Mouse (Mus musculus) stomach, embryonic 15.5 days (tissue): Measurements from ENCODE around the gene Rab44. TPM values are rescaled to one million over a fixed set of nuclear protein-coding genes. Genes with fewer than 3 reads are reported as not detected.
A peak's percentile ranks its signal among the peaks of the same experiment; 100 is the strongest.

Source experiments
- ATAC-seq: fragments of 200-750 bp; cut with Nextera tagmentation; 2 replicates; pipeline ENCODE4 v1.8.0; 2017; ENCODE audit warnings: low read depth, moderate number of reproducible peaks, moderate TSS enrichment; ENCODE audit not compliant: insufficient read depth, low FRiP score
- H3K27ac ChIP-seq: fragments of 300-500 bp; sonication (generic); 2 replicates; pipeline ENCODE4 v1.5.1; 2015; ENCODE audit warnings: mild to moderate bottlenecking, inconsistent platforms
- H3K27me3 ChIP-seq: fragments of 300-500 bp; sonication (generic); replicated peaks from 2 replicates; pipeline ENCODE4 v1.6.1; 2015; ENCODE audit warnings: inconsistent platforms
- H3K36me3 ChIP-seq: fragments of 300-500 bp; sonication (generic); 2 replicates; pipeline ENCODE4 v1.6.1; 2015; ENCODE audit warnings: inconsistent platforms
- H3K4me1 ChIP-seq: fragments of 300-500 bp; sonication (generic); 2 replicates; pipeline ENCODE4 v1.6.1; 2015; ENCODE audit warnings: inconsistent platforms
- H3K4me2 ChIP-seq: fragments of 300-500 bp; sonication (generic); 2 replicates; pipeline ENCODE4 v1.6.1; 2015; ENCODE audit warnings: mild to moderate bottlenecking, inconsistent platforms
- H3K4me3 ChIP-seq: fragments of 300-500 bp; sonication (generic); replicated peaks from 2 replicates; pipeline ENCODE4 v1.5.1; 2015; ENCODE audit warnings: inconsistent platforms
- H3K9ac ChIP-seq: fragments of 300-500 bp; sonication (generic); 2 replicates; pipeline ENCODE4 v1.6.1; 2015; ENCODE audit warnings: inconsistent platforms
- H3K9me3 ChIP-seq: fragments of 300-500 bp; sonication (generic); 2 replicates; pipeline ENCODE4 v1.6.1; 2016; ENCODE audit warnings: inconsistent platforms
- WGBS: fragments of 180-500 bp; shearing (Covaris S2); methylation state at CpG from one replicate; pipeline ENCODE4 v1.1.7; 2015; 5-methylcytosine and 5-hydroxymethylcytosine counted together
- polyA plus RNA-seq: library from polyadenylated mRNA; unstranded; fragments of >200 nt; fragmentation: Nextera tagmentation; extraction: Ambion mirVana; gene quantifications from 2 replicates; pipeline ENCODE4 v1.2.1, GENCODE M21; 2015

The Rab44 gene
- polyA plus RNA-seq, 1 experiment from 2014 or later: 2.3 TPM

DNA sequence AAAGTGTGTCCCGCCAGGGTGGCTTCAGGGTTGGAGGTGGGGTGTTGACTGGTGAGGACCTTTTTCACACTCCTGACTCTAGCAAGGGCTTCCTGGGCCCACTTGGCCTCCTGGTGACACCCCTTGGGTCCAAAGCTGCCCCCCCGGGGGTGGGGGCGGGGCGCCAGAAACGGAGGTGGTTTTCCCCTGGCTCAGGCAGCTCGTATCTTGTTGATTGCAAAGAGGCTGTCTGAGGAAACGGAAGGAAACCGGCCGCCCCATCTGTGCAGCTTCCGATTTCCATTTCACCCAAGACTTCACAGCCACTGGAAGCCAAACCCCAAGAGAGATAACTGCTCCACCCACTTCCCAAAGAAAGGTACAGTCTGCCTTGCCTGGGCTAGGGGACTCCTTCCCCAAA, 58.1 kb downstream of the Rab44 start:
- Histone ChIP-seq H3K27me3 (no peaks in the 10 kb centered on the region), H3K4me1 (peaks cover 8% of the 10 kb centered on the region; the same call in 1 of the 2 replicates), H3K27ac (no peak overlapping the region), H3K36me3 (no peaks in the 10 kb centered on the region), H3K9ac (no peak overlapping the region), H3K4me2 (no peak overlapping the region), H3K4me3 (no peak overlapping the region), H3K9me3 (no peaks in the 10 kb centered on the region)
- ATAC-seq: no peak
- 39% methylated on average over 10 of the region's 10 CpGs for WGBS

- no peak for ATAC-seq
- WGBS: 74% methylated on average over 8 of the region's 8 CpGs
- H3K9me3 ChIP-seq: no peaks in the 10 kb centered on the region
Observed at GRCm38 (mm10) chr17:29173165-29173564, 59.2 kb downstream of the Rab44 start.

DNA sequence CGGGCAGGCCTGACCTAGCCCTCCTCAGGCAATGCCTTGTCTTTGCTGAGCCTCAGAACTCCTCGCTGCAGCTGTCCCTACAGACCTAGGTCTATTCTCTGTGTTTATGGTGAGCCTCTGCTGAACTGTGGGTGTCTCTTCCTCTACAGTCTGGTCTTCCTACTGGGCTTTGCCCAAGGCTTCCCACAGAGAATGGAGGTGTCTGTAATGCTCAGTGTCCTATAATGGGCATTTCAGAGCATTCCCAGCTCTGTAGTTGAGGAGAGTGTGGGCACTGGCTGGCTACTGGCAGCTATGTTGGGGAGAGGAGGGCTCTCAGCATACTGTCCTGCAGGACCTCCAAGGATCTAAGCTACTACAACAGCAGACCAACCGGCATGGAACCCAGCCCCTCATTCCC, 61.7 kb downstream of the Rab44 start:
- no peaks in the 10 kb centered on the region for H3K9me3 ChIP-seq
- 64% methylated on average over 3 of the region's 3 CpGs for WGBS
- no peak for ATAC-seq

More at GRCm38 (mm10) chr17:29173165-29173564, 59.2 kb downstream of the Rab44 start:
- no peak overlapping the region for H3K9ac ChIP-seq
- no peaks in the 10 kb centered on the region for H3K27me3 ChIP-seq
- no peak overlapping the region for H3K4me3 ChIP-seq
- no peaks in the 10 kb centered on the region for H3K36me3 ChIP-seq
- peaks cover 8% of the 10 kb centered on the region; the same call in 1 of the 2 replicates for H3K4me1 ChIP-seq
- H3K4me2 ChIP-seq: no peak overlapping the region
- H3K27ac ChIP-seq: no peak overlapping the region

GRCm38 (mm10) chr17:29176391-29177267, 62.7 kb downstream of the Rab44 start:
- H3K36me3 ChIP-seq: no peaks in the 10 kb centered on the region
- no peak for ATAC-seq
- H3K27ac ChIP-seq: no peak overlapping the region
- no peaks in the 10 kb centered on the region for H3K9me3 ChIP-seq
- H3K4me3 ChIP-seq: no peak overlapping the region
- H3K4me1 ChIP-seq: peaks cover 8% of the 10 kb centered on the region
- 23% methylated on average over 9 of the region's 9 CpGs for WGBS
- no peak overlapping the region for H3K4me2 ChIP-seq
- H3K27me3 ChIP-seq: no peaks in the 10 kb centered on the region
- H3K9ac ChIP-seq: no peak overlapping the region

More for the DNA sequence above, 61.7 kb downstream of the Rab44 start:
- no peaks in the 10 kb centered on the region for H3K27me3 ChIP-seq
- H3K4me2 ChIP-seq: no peak overlapping the region
- no peak overlapping the region for H3K27ac ChIP-seq
- H3K9ac ChIP-seq: no peak overlapping the region
- no peak overlapping the region for H3K4me3 ChIP-seq
- peaks cover 11% of the 10 kb centered on the region for H3K4me1 ChIP-seq
- H3K36me3 ChIP-seq: no peaks in the 10 kb centered on the region

DNA sequence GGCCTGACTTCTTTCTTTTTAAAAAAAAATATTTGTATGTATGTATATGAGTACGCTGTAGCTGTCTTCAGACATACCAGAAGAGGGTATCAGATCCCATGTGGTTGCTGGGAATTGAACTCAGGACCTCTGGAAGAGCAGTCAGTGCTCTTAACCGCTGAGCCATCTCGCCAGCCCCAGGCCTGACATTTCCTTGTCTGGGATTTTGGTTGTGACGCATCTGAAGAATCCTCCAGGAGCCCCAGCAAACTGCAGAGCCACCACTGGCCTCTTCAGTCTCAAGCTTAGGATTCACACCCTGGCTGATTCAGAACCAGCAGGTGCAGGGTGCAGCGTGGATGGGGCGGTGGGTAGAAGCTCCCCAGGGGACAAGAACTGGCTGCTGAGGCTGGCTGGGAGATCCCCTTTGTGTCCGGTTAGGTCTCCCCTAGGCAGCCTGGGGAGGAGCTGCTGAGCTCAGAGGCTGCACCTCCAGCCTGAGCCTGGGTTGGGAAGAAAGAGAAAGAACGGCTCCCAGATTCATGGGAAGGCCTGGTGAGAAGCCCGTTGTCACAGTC, 64.6 kb downstream of the Rab44 start:
- Histone ChIP-seq H3K4me3 (no peak overlapping the region), H3K4me1 (peaks cover 8% of the 10 kb centered on the region), H3K4me2 (no peak overlapping the region), H3K27me3 (no peaks in the 10 kb centered on the region), H3K27ac (no peak overlapping the region), H3K9me3 (no peaks in the 10 kb centered on the region), H3K9ac (no peak overlapping the region), H3K36me3 (no peaks in the 10 kb centered on the region)
- 74% methylated on average over 9 of the region's 9 CpGs for WGBS
- no peak for ATAC-seq

GRCm38 (mm10) chr17:29179917-29180316, 66.0 kb downstream of the Rab44 start:
- Histone ChIP-seq H3K9ac (no peak overlapping the region), H3K4me3 (no peak overlapping the region), H3K27me3 (no peaks in the 10 kb centered on the region), H3K9me3 (no peaks in the 10 kb centered on the region), H3K4me2 (no peak overlapping the region), H3K4me1 (peaks cover 8% of the 10 kb centered on the region), H3K27ac (no peak overlapping the region), H3K36me3 (no peaks in the 10 kb centered on the region)
- WGBS: 87% methylated on average over 6 of the region's 6 CpGs
- no peak for ATAC-seq

DNA sequence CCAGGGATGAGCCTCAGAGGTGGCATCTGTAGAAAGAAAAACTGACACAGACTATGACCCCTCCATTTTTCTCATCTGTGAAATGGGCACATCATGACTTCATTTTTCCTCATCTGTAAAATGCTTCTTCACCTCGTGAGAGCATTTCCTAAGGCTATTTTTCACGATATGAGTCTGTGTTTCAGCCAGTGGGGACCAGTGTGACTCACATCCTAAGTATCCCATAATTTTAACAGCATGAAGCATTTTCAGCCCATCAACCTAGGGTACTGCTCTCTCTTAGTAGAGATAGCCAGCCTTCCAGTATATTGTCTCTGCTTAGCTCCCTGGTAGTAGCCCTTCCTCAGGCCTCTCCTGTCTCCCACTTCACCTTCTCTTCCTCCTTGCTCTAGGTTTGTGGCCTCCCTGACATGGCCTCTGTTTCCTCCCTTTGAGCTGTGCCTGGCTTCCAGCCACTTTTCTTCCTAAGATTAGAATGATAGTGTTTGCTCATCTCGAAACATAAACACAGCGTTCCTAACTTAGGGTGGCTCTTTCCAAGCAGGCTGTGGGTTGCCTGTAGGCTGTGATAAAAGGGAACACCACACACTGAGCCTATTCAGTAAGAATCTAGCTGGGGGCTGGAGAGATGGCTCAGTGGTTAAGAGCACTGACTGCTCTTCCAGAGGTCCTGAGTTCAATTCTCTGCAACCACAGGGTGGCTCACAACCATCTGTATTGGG, 66.6 kb downstream of the Rab44 start:
- Histone ChIP-seq H3K36me3 (no peaks in the 10 kb centered on the region), H3K4me2 (no peak overlapping the region), H3K9ac (no peak overlapping the region), H3K9me3 (no peaks in the 10 kb centered on the region), H3K27me3 (no peaks in the 10 kb centered on the region), H3K4me3 (no peak overlapping the region), H3K27ac (peak overlapping the region; percentile 7; the same call in 1 of the 2 replicates), H3K4me1 (peaks cover 13% of the 10 kb centered on the region)
- 37% methylated on average over 4 of the region's 4 CpGs for WGBS
- ATAC-seq: no peak

GRCm38 (mm10) chr17:29181751-29182150, 67.8 kb downstream of the Rab44 start:
- H3K9me3 ChIP-seq: no peaks in the 10 kb centered on the region
- peaks cover 13% of the 10 kb centered on the region for H3K4me1 ChIP-seq
- no peak overlapping the region for H3K27ac ChIP-seq
- H3K4me2 ChIP-seq: no peak overlapping the region
- H3K9ac ChIP-seq: no peak overlapping the region; the same call in 1 of the 2 replicates
- H3K27me3 ChIP-seq: no peaks in the 10 kb centered on the region
- no peaks in the 10 kb centered on the region for H3K36me3 ChIP-seq
- H3K4me3 ChIP-seq: no peak overlapping the region
- WGBS: 85% methylated on average over 5 of the region's 5 CpGs
- ATAC-seq: no peak

DNA sequence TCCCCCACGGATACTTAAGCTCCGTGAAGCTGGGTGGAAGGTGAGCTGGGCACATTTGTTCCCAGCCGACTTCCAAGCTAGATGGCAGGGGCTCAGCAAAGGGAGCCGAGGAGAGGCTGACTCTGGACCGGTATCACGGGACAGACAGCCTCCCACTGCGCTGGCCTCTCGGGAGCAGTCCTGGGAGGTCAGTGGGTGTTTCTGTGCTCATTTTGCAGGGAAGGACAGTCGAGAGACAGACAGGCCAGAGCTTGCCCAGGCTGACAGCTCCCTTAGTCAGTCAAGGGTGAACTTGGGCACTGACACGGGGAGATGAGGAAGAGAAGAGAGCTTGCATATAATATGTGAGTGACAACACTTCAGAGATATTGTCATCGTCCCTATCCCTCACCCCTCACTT, 69.2 kb downstream of the Rab44 start:
- peaks cover 12% of the 10 kb centered on the region for H3K4me1 ChIP-seq
- no peaks in the 10 kb centered on the region for H3K36me3 ChIP-seq
- H3K9me3 ChIP-seq: no peaks in the 10 kb centered on the region
- no peak overlapping the region for H3K27ac ChIP-seq
- no peaks in the 10 kb centered on the region for H3K27me3 ChIP-seq
- H3K4me2 ChIP-seq: no peak overlapping the region
- WGBS: 54% methylated on average over 11 of the region's 11 CpGs
- no peak for ATAC-seq
- no peak overlapping the region for H3K4me3 ChIP-seq
- H3K9ac ChIP-seq: no peak overlapping the region

- H3K36me3 ChIP-seq: no peaks in the 10 kb centered on the region
Observed at GRCm38 (mm10) chr17:29185376-29186046, 71.6 kb downstream of the Rab44 start.

DNA sequence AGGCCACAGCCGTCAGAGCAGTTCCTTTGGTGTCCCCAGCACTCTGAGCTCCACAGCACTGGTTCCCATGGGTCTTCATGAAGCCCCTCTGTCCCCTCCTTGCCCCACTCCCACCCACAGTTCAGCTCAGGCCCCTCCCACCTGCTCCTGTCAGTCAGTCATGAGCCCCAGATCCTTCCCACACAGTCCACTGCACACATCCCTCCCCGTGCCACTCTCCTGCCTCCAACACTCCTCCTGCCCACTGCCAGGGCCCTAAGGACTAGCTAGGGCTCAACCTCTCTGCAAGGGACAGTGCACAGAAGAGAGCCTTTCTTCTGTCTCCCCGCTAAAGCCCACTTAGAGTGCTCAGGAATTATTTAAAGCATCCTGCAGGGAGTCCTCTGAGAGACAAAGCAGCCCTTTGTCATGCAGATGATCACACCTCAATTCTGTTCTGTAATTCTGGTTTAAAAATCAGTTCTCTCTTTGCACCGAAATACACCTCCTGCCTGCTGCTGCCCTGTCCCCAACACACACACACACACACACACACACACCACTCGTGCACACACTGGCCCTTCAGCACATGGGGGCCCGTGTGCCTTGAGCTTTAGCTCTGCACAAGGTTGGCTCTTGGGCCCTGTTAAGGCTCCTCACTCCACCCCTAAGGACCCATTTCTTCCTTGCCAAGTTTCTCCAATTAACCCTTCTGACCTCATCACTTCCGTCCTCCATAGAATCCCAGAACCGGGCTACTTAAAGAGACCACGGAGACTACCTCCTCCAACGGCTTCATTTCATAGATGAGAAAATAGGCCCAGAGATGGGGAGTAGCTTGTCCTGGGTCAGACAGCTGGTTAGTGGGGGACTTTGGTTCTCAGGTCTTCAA, 73.3 kb downstream of the Rab44 start:
- no peak for ATAC-seq
- Histone ChIP-seq H3K9ac (no peak overlapping the region), H3K36me3 (no peaks in the 10 kb centered on the region), H3K4me1 (peaks cover 16% of the 10 kb centered on the region), H3K9me3 (no peaks in the 10 kb centered on the region), H3K27me3 (peaks cover 10% of the 10 kb centered on the region; the same call in 1 of the 2 replicates), H3K27ac (no peak overlapping the region), H3K4me3 (no peak overlapping the region), H3K4me2 (no peak overlapping the region)
- WGBS: 45% methylated on average over 10 of the region's 10 CpGs

More at GRCm38 (mm10) chr17:29185376-29186046, 71.6 kb downstream of the Rab44 start:
- Histone ChIP-seq H3K27ac (no peak overlapping the region), H3K27me3 (peaks cover 10% of the 10 kb centered on the region; the same call in 1 of the 2 replicates), H3K4me1 (peaks cover 19% of the 10 kb centered on the region), H3K9me3 (no peaks in the 10 kb centered on the region), H3K4me2 (no peak overlapping the region), H3K9ac (no peak overlapping the region), H3K4me3 (no peak overlapping the region)
- no peak for ATAC-seq
- WGBS: 33% methylated on average over 7 of the region's 7 CpGs
